Mouse (Mus musculus): ENCODE measurements around the gene Kifc5b. TPM values are rescaled to one million over a fixed set of nuclear protein-coding genes. Genes with fewer than 3 reads are reported as not detected.
A peak's percentile ranks its signal among the peaks of the same experiment; 100 is the strongest.
"Not testable (repeated sequence)": the region's sequence is repeated elsewhere in the genome, so short reads cannot be mapped to it uniquely, and the experiment has no call there.

Kifc5b gene
- polyA plus RNA-seq, 1 experiment from 2014 or later, result 2.6 TPM

GRCm38 (mm10) chr17:26972107-26972506, 55.2 kb downstream of the Kifc5b start:
- WGBS, result 8% methylated on average over 3 of the region's 3 CpGs
- Histone ChIP-seq H3K36me3 (ENCODE audit: control insufficient read depth, insufficient read depth, low read length) (peaks cover 22% of the 10 kb centered on the region), H3K4me3 (ENCODE audit: low read length) (peak overlapping the region; percentile 79), H3K9me3 (ENCODE audit: control insufficient read depth, low read length) (no peaks in the 10 kb centered on the region), H3K27me3 (replicated peaks; ENCODE audit: control insufficient read depth, insufficient read depth, low read length) (no peaks in the 10 kb centered on the region), H3K4me1 (ENCODE audit: control insufficient read depth, insufficient read depth, low read depth, low read length) (peaks cover 34% of the 10 kb centered on the region), H3K9ac (ENCODE audit: low read depth, low read length) (peak overlapping the region; percentile 82), H3K4me2 (ENCODE audit: low read length) (peak overlapping the region; percentile 91), H3K27ac (ENCODE audit: low read depth, low read length) (peak overlapping the region; percentile 76)
- no peak for ATAC-seq

GRCm38 (mm10) chr17:26972703-26973574, 56.0 kb downstream of the Kifc5b start, which contains the start of gene Zbtb9:
Zbtb9 (plus strand) TSS chr17:26973167.
- Histone ChIP-seq H3K27me3 (replicated peaks; ENCODE audit: control insufficient read depth, insufficient read depth, low read length) (no peaks in the 10 kb centered on the region), H3K4me1 (ENCODE audit: control insufficient read depth, insufficient read depth, low read depth, low read length) (peaks cover 34% of the 10 kb centered on the region), H3K4me3 (ENCODE audit: low read length) (peak within 1 kb of the TSS; percentile 79), H3K36me3 (ENCODE audit: control insufficient read depth, insufficient read depth, low read length) (peaks cover 24% of the 10 kb centered on the region), H3K27ac (ENCODE audit: low read depth, low read length) (peak within 1 kb of the TSS; percentile 76), H3K9me3 (ENCODE audit: control insufficient read depth, low read length) (no peaks in the 10 kb centered on the region), H3K4me2 (ENCODE audit: low read length) (peak within 1 kb of the TSS; percentile 91), H3K9ac (ENCODE audit: low read depth, low read length) (peak within 1 kb of the TSS; percentile 82)
- WGBS, result 0% methylated on average over 50 of the region's 75 CpGs
- ATAC-seq, result peak; percentile 99

GRCm38 (mm10) chr17:26974547-26974946, 57.7 kb downstream of the Kifc5b start:
- Histone ChIP-seq H3K9me3 (ENCODE audit: control insufficient read depth, low read length) (no peaks in the 10 kb centered on the region), H3K27ac (ENCODE audit: low read depth, low read length) (no peak overlapping the region), H3K9ac (ENCODE audit: low read depth, low read length) (no peak overlapping the region), H3K4me1 (ENCODE audit: control insufficient read depth, insufficient read depth, low read depth, low read length) (peaks cover 34% of the 10 kb centered on the region), H3K4me2 (ENCODE audit: low read length) (peak overlapping the region; percentile 91; the same call in 1 of the 2 replicates), H3K36me3 (ENCODE audit: control insufficient read depth, insufficient read depth, low read length) (peaks cover 25% of the 10 kb centered on the region), H3K4me3 (ENCODE audit: low read length) (no peak overlapping the region), H3K27me3 (replicated peaks; ENCODE audit: control insufficient read depth, insufficient read depth, low read length) (no peaks in the 10 kb centered on the region)
- no peak for ATAC-seq
- WGBS, result 93% methylated on average over 15 of the region's 15 CpGs

GRCm38 (mm10) chr17:26975415-26975814, 58.5 kb downstream of the Kifc5b start:
- no peaks in the 10 kb centered on the region for H3K27me3 ChIP-seq (replicated peaks; ENCODE audit: control insufficient read depth, insufficient read depth, low read length)
- no peaks in the 10 kb centered on the region for H3K9me3 ChIP-seq (ENCODE audit: control insufficient read depth, low read length)
- no peak overlapping the region for H3K27ac ChIP-seq (ENCODE audit: low read depth, low read length)
- no peak for ATAC-seq
- H3K4me2 ChIP-seq (ENCODE audit: low read length), result no peak overlapping the region
- H3K4me1 ChIP-seq (ENCODE audit: control insufficient read depth, insufficient read depth, low read depth, low read length), result peaks cover 34% of the 10 kb centered on the region
- H3K36me3 ChIP-seq (ENCODE audit: control insufficient read depth, insufficient read depth, low read length), result peaks cover 24% of the 10 kb centered on the region
- no peak overlapping the region for H3K4me3 ChIP-seq (ENCODE audit: low read length)
- H3K9ac ChIP-seq (ENCODE audit: low read depth, low read length), result no peak overlapping the region

GRCm38 (mm10) chr17:26977354-26977753, 60.5 kb downstream of the Kifc5b start:
- H3K36me3 ChIP-seq (ENCODE audit: control insufficient read depth, insufficient read depth, low read length), result peaks cover 24% of the 10 kb centered on the region
- H3K27me3 ChIP-seq (replicated peaks; ENCODE audit: control insufficient read depth, insufficient read depth, low read length); H3K27ac ChIP-seq (ENCODE audit: low read depth, low read length); H3K9me3 ChIP-seq (ENCODE audit: control insufficient read depth, low read length); ATAC-seq; H3K9ac ChIP-seq (ENCODE audit: low read depth, low read length); H3K4me2 ChIP-seq (ENCODE audit: low read length); H3K4me3 ChIP-seq (ENCODE audit: low read length): not testable (repeated sequence)
- 90% methylated on average over 6 of the region's 6 CpGs for WGBS
- peaks cover 25% of the 10 kb centered on the region for H3K4me1 ChIP-seq (ENCODE audit: control insufficient read depth, insufficient read depth, low read depth, low read length)

GRCm38 (mm10) chr17:26979426-26979825, 62.5 kb downstream of the Kifc5b start:
- peaks cover 24% of the 10 kb centered on the region for H3K36me3 ChIP-seq (ENCODE audit: control insufficient read depth, insufficient read depth, low read length)
- peaks cover 14% of the 10 kb centered on the region for H3K4me1 ChIP-seq (ENCODE audit: control insufficient read depth, insufficient read depth, low read depth, low read length)
- H3K27me3 ChIP-seq (replicated peaks; ENCODE audit: control insufficient read depth, insufficient read depth, low read length), result no peaks in the 10 kb centered on the region
- no peak overlapping the region for H3K9ac ChIP-seq (ENCODE audit: low read depth, low read length)
- WGBS, result 86% methylated on average over 2 of the region's 2 CpGs
- H3K27ac ChIP-seq (ENCODE audit: low read depth, low read length), result no peak overlapping the region
- no peak for ATAC-seq
- no peak overlapping the region for H3K4me3 ChIP-seq (ENCODE audit: low read length)
- no peaks in the 10 kb centered on the region for H3K9me3 ChIP-seq (ENCODE audit: control insufficient read depth, low read length)
- no peak overlapping the region for H3K4me2 ChIP-seq (ENCODE audit: low read length)

GRCm38 (mm10) chr17:26981050-26981449, 64.2 kb downstream of the Kifc5b start:
- 77% methylated on average over 2 of the region's 2 CpGs for WGBS
- no peak overlapping the region for H3K9ac ChIP-seq (ENCODE audit: low read depth, low read length)
- H3K36me3 ChIP-seq (ENCODE audit: control insufficient read depth, insufficient read depth, low read length), result peaks cover 14% of the 10 kb centered on the region
- H3K27ac ChIP-seq (ENCODE audit: low read depth, low read length), result no peak overlapping the region
- no peaks in the 10 kb centered on the region for H3K27me3 ChIP-seq (replicated peaks; ENCODE audit: control insufficient read depth, insufficient read depth, low read length)
- H3K4me2 ChIP-seq (ENCODE audit: low read length), result no peak overlapping the region
- peaks cover 6% of the 10 kb centered on the region for H3K4me1 ChIP-seq (ENCODE audit: control insufficient read depth, insufficient read depth, low read depth, low read length)
- no peaks in the 10 kb centered on the region for H3K9me3 ChIP-seq (ENCODE audit: control insufficient read depth, low read length)
- ATAC-seq, result no peak
- no peak overlapping the region for H3K4me3 ChIP-seq (ENCODE audit: low read length)

Small RNA genes within 50 kb of the gene (microRNA-seq; reads per million reads assigned to microRNA genes)
- gene Gm27775 (not detected), gene Mir3083 (1.2 reads per million), gene Mir6968 (not detected)

Other genes with a start within 250 kb of the Kifc5b start
- 7.9 and 10.6 TPM in 2 replicates for gene Crebrf, start 201.4 kb upstream of the Kifc5b start, polyA plus RNA-seq (2015; fragmentation: Nextera tagmentation; extraction: Ambion mirVana)
- 57.7 and 63.6 TPM in 2 replicates for gene Bnip1, start 136.0 kb upstream of the Kifc5b start, polyA plus RNA-seq (2015; fragmentation: Nextera tagmentation; extraction: Ambion mirVana)
- not detected in 2 replicates for gene Nkx2-5, start 72.1 kb upstream of the Kifc5b start, polyA plus RNA-seq (2015; fragmentation: Nextera tagmentation; extraction: Ambion mirVana)
- gene Phf1, start 16.0 kb downstream of the Kifc5b start, polyA plus RNA-seq (2015; fragmentation: Nextera tagmentation; extraction: Ambion mirVana), result 30.3 and 31.7 TPM in 2 replicates
- 140 and 150 TPM in 2 replicates for gene Cuta, start 22.5 kb downstream of the Kifc5b start, polyA plus RNA-seq (2015; fragmentation: Nextera tagmentation; extraction: Ambion mirVana)
- gene Syngap1, start 24.2 kb downstream of the Kifc5b start, polyA plus RNA-seq (2015; fragmentation: Nextera tagmentation; extraction: Ambion mirVana), result 2.5 and 4.9 TPM in 2 replicates
- gene Zbtb9, start 56.1 kb downstream of the Kifc5b start, polyA plus RNA-seq (2015; fragmentation: Nextera tagmentation; extraction: Ambion mirVana), result 13.0 and 15.6 TPM in 2 replicates
- 4.0 and 4.1 TPM in 2 replicates for gene Bak1, start 111.9 kb downstream of the Kifc5b start, polyA plus RNA-seq (2015; fragmentation: Nextera tagmentation; extraction: Ambion mirVana)
- gene Itpr3, start 140.2 kb downstream of the Kifc5b start, polyA plus RNA-seq (2015; fragmentation: Nextera tagmentation; extraction: Ambion mirVana), result 0.84 and 0.94 TPM in 2 replicates
- 343 and 396 TPM in 2 replicates for gene Uqcc2, start 216.8 kb downstream of the Kifc5b start, polyA plus RNA-seq (2015; fragmentation: Nextera tagmentation; extraction: Ambion mirVana)

Data from hindbrain, embryonic 16.5 days (tissue).